Comparison of ENCODE assay signal across 8 mouse cellular contexts in the genomic region with DNA sequence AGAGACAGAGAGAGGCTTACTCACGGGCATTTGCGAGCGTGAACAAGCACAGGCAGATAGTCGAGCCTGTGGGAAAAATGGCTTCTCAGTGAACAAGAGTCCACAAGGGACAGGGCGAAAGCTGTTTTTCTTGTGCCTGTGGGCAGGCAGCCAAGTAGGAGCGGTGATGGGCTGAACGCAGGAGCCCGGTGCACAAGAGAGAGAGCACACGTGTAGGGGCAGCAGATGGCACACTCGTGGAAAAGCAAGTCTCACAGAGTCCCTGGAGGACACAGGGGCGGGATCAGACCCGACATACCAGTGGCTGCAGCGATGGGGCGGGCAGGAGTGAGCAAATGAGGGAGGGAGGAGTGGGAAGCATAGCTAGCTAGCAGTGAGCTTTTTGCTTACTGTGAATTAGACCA. TPM values are rescaled to one million over a fixed set of nuclear protein-coding genes. Genes with fewer than 3 reads are reported as not detected.
DNase-seq lines count a peak whose midpoint lies in the region; ATAC-seq lines count a peak whose summit lies in the region.

No protein-coding gene starts in this region.

- peak overlapping the region; percentile 95 for H3K27ac ChIP-seq in hindbrain, embryonic 12.5 days

- no peaks in the 10 kb centered on the region for H3K27me3 ChIP-seq in hindbrain, embryonic 12.5 days

- peak; percentile 14 for DNase-seq in WW6 (ENCODE audit: low read depth, low spot score)
- DNase-seq in cerebellum, adult 8-10 months: peak; percentile 72
- DNase-seq in frontal cortex, postnatal 10 days (ENCODE audit: low spot score in 2 of 2): peak; percentile 46 to 74
- DNase-seq in left cerebral cortex, adult 11 months (ENCODE audit: low spot score): peak; percentile 40
- peak; percentile 40 for DNase-seq in lung, postnatal 25 days (ENCODE audit: low spot score)
- DNase-seq in right cerebral cortex, adult 18-20 months: peak; percentile 53
- peak; percentile 68 to 72 for DNase-seq in urinary bladder, postnatal 36 days (ENCODE audit: low spot score in 2 of 2)

- H3K9me3 ChIP-seq in hindbrain, embryonic 12.5 days (replicated peaks): no peaks in the 10 kb centered on the region

- no peaks in the 10 kb centered on the region for H3K36me3 ChIP-seq in hindbrain, embryonic 12.5 days

- peak overlapping the region; percentile 54 for H3K4me3 ChIP-seq in hindbrain, embryonic 12.5 days

- H3K4me1 ChIP-seq in hindbrain, embryonic 12.5 days: peaks cover 11% of the 10 kb centered on the region

- 0% methylated on average over 14 of the region's 14 CpGs for WGBS in hindbrain, embryonic 12.5 days

- peak overlapping the region; percentile 64 for H3K9ac ChIP-seq in hindbrain, embryonic 12.5 days

- peak; percentile 89 for ATAC-seq in hindbrain, embryonic 12.5 days (ENCODE audit: low FRiP score)

- H3K4me2 ChIP-seq in hindbrain, embryonic 12.5 days (replicated peaks): peak overlapping the region; percentile 84

RNA-seq across cellular contexts. Expression of gene Dcpp3, which starts 7.8 kb away (rescaled TPM):
- not detected in 2 replicates for polyA plus RNA-seq in hindbrain, embryonic 12.5 days (2016; fragmentation: Nextera tagmentation; extraction: Ambion mirVana)

RNA-seq across cellular contexts. Expression of gene Sbp, which starts 16.4 kb away (rescaled TPM):
- not detected in 2 replicates for polyA plus RNA-seq in hindbrain, embryonic 12.5 days (2016; fragmentation: Nextera tagmentation; extraction: Ambion mirVana)

RNA-seq across cellular contexts. Expression of gene Sbpl, which starts 30.0 kb away (rescaled TPM):
- not detected in 2 replicates for polyA plus RNA-seq in hindbrain, embryonic 12.5 days (2016; fragmentation: Nextera tagmentation; extraction: Ambion mirVana)

RNA-seq across cellular contexts. Expression of gene Dcpp2, which starts 44.4 kb away (rescaled TPM):
- polyA plus RNA-seq in hindbrain, embryonic 12.5 days (2016; fragmentation: Nextera tagmentation; extraction: Ambion mirVana): not detected in 2 replicates

RNA-seq across cellular contexts. Expression of gene Dcpp1, which starts 44.4 kb away (rescaled TPM):
- not detected in 2 replicates for polyA plus RNA-seq in hindbrain, embryonic 12.5 days (2016; fragmentation: Nextera tagmentation; extraction: Ambion mirVana)

Comparison
In these comparisons a context has a peak if more than half of its experiments do, and no peak if none do; other contexts are left out.
1. Peak in every context shown above with its lines: DNase-seq, ATAC-seq, H3K4me3 ChIP-seq and H3K27ac ChIP-seq.
2. DNase-seq: peak in every context shown above with its lines; median percentile 72 in cerebellum, adult 8-10 months; 70 in urinary bladder, postnatal 36 days; 60 in frontal cortex, postnatal 10 days; 53 in right cerebral cortex, adult 18-20 months; 40 in left cerebral cortex, adult 11 months; 40 in lung, postnatal 25 days; 14 in WW6.